Mouse (Mus musculus) retina, embryonic 14.5 days (tissue): ENCODE results near the gene Spcs1.

Source experiments
- DNase-seq: peaks from one replicate; pipeline ENCODE4 v3.0.0-alpha.2; 2015; ENCODE audit warnings: low spot score

The Spcs1 gene

DNA sequence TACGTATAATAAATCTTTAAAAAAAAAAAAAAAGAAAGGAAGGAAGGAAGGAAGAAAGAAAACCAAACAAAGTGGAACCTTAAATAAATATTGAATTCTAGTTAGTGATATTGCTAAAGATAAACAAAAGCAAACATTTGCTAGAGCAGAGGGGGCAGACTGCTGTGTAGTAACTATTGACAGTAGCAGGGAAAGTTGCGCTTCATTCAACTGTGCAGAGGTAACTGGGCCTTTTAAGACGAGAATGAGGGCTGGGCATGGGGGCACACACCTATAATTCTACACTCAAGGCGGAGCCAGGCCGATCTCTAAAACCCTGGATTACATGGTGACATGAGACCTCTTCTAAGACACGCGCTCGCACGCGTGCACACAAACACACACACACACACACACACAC is 51.5 kb downstream of the Spcs1 start:
- DNase-seq, result no peak
